Mouse (Mus musculus) heart, adult 2 months (tissue): ENCODE data around the gene Zfp64. TPM values are rescaled to one million over a fixed set of nuclear protein-coding genes. Genes with fewer than 3 reads are reported as not detected.

ENCODE experiments used
- DNase-seq, 2 experiments: peaks; one replicate each; pipeline ENCODE4 v3.0.0; 2021
- H3K27ac ChIP-seq: fragments of 200-600 bp; 2 replicates; pipeline ENCODE4 v1.8.1; 2022
- H3K27me3 ChIP-seq: fragments of 200-500 bp; 2 replicates; pipeline ENCODE4 v1.6.1; 2012; ENCODE audit warnings: mild to moderate bottlenecking, low read length, inconsistent platforms, mixed read lengths; ENCODE audit not compliant: control insufficient read depth, insufficient read depth
- H3K36me3 ChIP-seq: fragments of 200-500 bp; 2 replicates; pipeline ENCODE4 v1.6.1; 2012; ENCODE audit warnings: low read length, inconsistent platforms; ENCODE audit not compliant: control insufficient read depth, insufficient read depth
- H3K4me1 ChIP-seq: fragments of 200-500 bp; 2 replicates; pipeline ENCODE4 v1.6.1; 2011; ENCODE audit warnings: low read length; ENCODE audit not compliant: control insufficient read depth, insufficient read depth
- H3K4me3 ChIP-seq: fragments of 200-600 bp; 2 replicates; pipeline ENCODE4 v1.8.1; 2022
- H3K79me2 ChIP-seq: fragments of 200-500 bp; replicated peaks from 2 replicates; pipeline ENCODE4 v1.6.1; 2012; ENCODE audit warnings: mild to moderate bottlenecking, inconsistent platforms, low read length, moderate library complexity, mixed read lengths; ENCODE audit not compliant: control insufficient read depth, insufficient read depth
- H3K9ac ChIP-seq: fragments of 200-500 bp; 2 replicates; pipeline ENCODE4 v1.6.1; 2012; ENCODE audit warnings: low read depth, mild to moderate bottlenecking, control low read depth, inconsistent platforms, low read length, mixed read lengths
- CTCF ChIP-seq: fragments of 200-600 bp; IDR thresholded peaks from 2 replicates; pipeline ENCODE4 v1.8.1; 2022; ENCODE audit warnings: antibody characterized with exemption, mild to moderate bottlenecking, moderate library complexity
- EP300 ChIP-seq: fragments of 200-500 bp; IDR thresholded peaks from 2 replicates; pipeline ENCODE4 v1.6.1; 2011; ENCODE audit warnings: low read depth, low read length, control low read depth; ENCODE audit not compliant: insufficient read depth
- POLR2A ChIP-seq: fragments of 200-500 bp; IDR thresholded peaks from 2 replicates; pipeline ENCODE4 v1.6.1; 2011; ENCODE audit warnings: mild to moderate bottlenecking, low read depth, low read length, control low read depth; ENCODE audit not compliant: insufficient read depth
- WGBS: fragments of 180-500 bp; shearing (Covaris S2); methylation state at CpG from one replicate; pipeline ENCODE4 v1.1.7; 2018; 5-methylcytosine and 5-hydroxymethylcytosine counted together
- intact Hi-C: fragments of 180-260 bp; cut with DNase I; formaldehyde crosslinking; loops from one replicate; pipeline ENCODE4 v1.15.1; 2025
- polyA plus RNA-seq: library from polyadenylated mRNA; depleted of rRNA; stranded (reverse); fragments of >200 nt; gene quantifications from 2 replicates; pipeline ENCODE4 v1.2.3, GENCODE M21; 2012; rRNA removed
- total RNA-seq, 2 experiments: library from RNA; stranded (reverse); gene quantifications; 2 replicates each; pipeline ENCODE4 v1.2.3; 2021

Gene Zfp64
- total and polyA plus RNA-seq, 3 experiments: 6.6 to 10.1 (median 7.8) TPM

- WGBS: 67% methylated on average over 7 of the region's 7 CpGs
- Histone ChIP-seq H3K9ac (no peak overlapping the region), H3K4me3 (no peak overlapping the region), H3K79me2 (no peaks in the 10 kb centered on the region), H3K36me3 (no peaks in the 10 kb centered on the region), H3K27me3 (peaks cover 7% of the 10 kb centered on the region), H3K27ac (no peak overlapping the region), H3K4me1 (no peaks in the 10 kb centered on the region)
- no peak for TF ChIP-seq EP300
- TF ChIP-seq CTCF: no peak
- no peak for TF ChIP-seq POLR2A
- no peak for DNase-seq
- intact Hi-C loops: no loop called here
These were observed 109.1 kb downstream of the Zfp64 start for GRCm38 (mm10) chr2:168846180-168846720.

Other genes with a start within 250 kb of the Zfp64 start
- 10 to 100 TPM; 50.5 to 56.9 TPM for gene Atp9a, start 213.2 kb downstream of the Zfp64 start, total RNA-seq
- gene Atp9a, start 213.2 kb downstream of the Zfp64 start, polyA plus RNA-seq: 51.5 and 64.3 TPM in 2 replicates
- 1 to 10 TPM; 1.5 to 2.3 TPM for gene Sall4, start 187.6 kb downstream of the Zfp64 start, total RNA-seq
- gene Sall4, start 187.6 kb downstream of the Zfp64 start, polyA plus RNA-seq: 1.2 and 1.3 TPM in 2 replicates